Comparison of ENCODE assay signal across 12 mouse cellular contexts in genomic region chr17:55531872-55532271, GRCm38 (mm10).
"Had no signal": no experiment of that assay in that cellular context is flagged by ENCODE, and none has a peak within 500 bp of the region (broad histone marks: within the 10 kb centered on the region; RNA-seq: fewer than 3 reads in every experiment).

No protein-coding gene starts in this region.

- DNase-seq: kidney, postnatal 25 days; layer of hippocampus, adult 9-11 months; liver; lung, adult 18-20 months; lung, postnatal 10 days; lung, postnatal 36 days; retina, postnatal 1 day; thymus, adult 18-20 months; thymus, postnatal 36 days had no signal

- ATAC-seq: liver, embryonic 12.5 days; midbrain, embryonic 13.5 days; midbrain, embryonic 16.5 days had no signal
